Mouse (Mus musculus): Measurements from ENCODE around the gene Mkks. TPM values are rescaled to one million over a fixed set of nuclear protein-coding genes. Genes with fewer than 3 reads are reported as not detected.
"Not testable (repeated sequence)": the region's sequence is repeated elsewhere in the genome, so short reads cannot be mapped to it uniquely, and the experiment has no call there.

Mkks gene
- polyA plus RNA-seq, 1 experiment from 2014 or later, result 24.0 TPM

- H3K27me3 ChIP-seq, result no peaks in the 10 kb centered on the region
- no peak for TF ChIP-seq CTCF (IDR thresholded peaks at IDR 0.05)
- ATAC-seq, result no peak
- CTCF ChIA-PET, result interaction anchor here (1.3 kb wide), 1 partner anchor 1033 kb away, joined by 3 read pairs; no protein-coding TSS in a partner anchor
- POLR2A ChIA-PET, result interaction anchor here (0.7 kb wide), 1 partner anchor 154 kb away, joined by 7 read pairs; no protein-coding TSS in a partner anchor
- in situ Hi-C loops (cut with MboI; ENCODE audit: low pct_unique_long_range_greater_than_20kb), result no loop called here
- no peak for DNase-seq (ENCODE audit: low read depth, low spot score)
Measured at GRCm38 (mm10) chr2:136909298-136909697, 18.1 kb upstream of the Mkks start.

- in situ Hi-C loops (cut with MboI; ENCODE audit: low pct_unique_long_range_greater_than_20kb), result no loop called here
- ATAC-seq (no peak), DNase-seq (ENCODE audit: low read depth, low spot score) (no peak)
- CTCF ChIA-PET, result no interaction called here
- no peaks in the 10 kb centered on the region for H3K27me3 ChIP-seq
- TF ChIP-seq CTCF (IDR thresholded peaks at IDR 0.05), result no peak
- POLR2A ChIA-PET, result interaction anchor here (0.7 kb wide), 1 partner anchor 154 kb away, joined by 7 read pairs; no protein-coding TSS in a partner anchor
Measured at GRCm38 (mm10) chr2:136908596-136908995, 17.4 kb upstream of the Mkks start.

GRCm38 (mm10) chr2:136896131-136896530, 4.9 kb upstream of the Mkks start:
- no peak for TF ChIP-seq CTCF (IDR thresholded peaks at IDR 0.05)
- DNase-seq (ENCODE audit: low read depth, low spot score), result no peak
- POLR2A ChIA-PET, result no interaction called here

DNA sequence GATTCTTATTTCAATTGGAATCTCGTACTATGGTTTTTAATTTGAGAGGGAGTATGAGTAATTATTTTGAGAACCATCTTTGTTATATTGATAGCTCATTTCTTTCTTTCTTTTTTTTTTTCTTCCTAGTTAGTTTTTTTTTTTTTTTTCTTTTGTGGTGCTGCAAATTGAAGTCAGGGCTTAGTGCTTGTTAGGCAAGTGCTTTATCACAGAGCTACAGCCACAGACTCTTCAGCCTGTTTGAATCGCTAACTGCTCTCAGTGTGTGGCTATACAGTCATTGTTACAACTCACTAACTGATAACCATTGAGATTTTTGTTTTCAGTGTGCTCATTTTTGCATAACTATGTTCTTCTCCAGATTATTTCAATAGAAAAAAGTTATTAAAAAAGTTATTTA, 3.3 kb upstream of the Mkks start:
- POLR2A ChIA-PET, result no interaction called here
- no peak for ATAC-seq
- no peak for DNase-seq (ENCODE audit: low read depth, low spot score)

More at GRCm38 (mm10) chr2:136896131-136896530, 4.9 kb upstream of the Mkks start:
- ATAC-seq, result no peak
- in situ Hi-C loops (cut with MboI; ENCODE audit: low pct_unique_long_range_greater_than_20kb), result no loop called here
- no peaks in the 10 kb centered on the region for H3K27me3 ChIP-seq
- CTCF ChIA-PET, result interaction anchor here (2.9 kb wide), 1 partner anchor 10 kb away, joined by 11 read pairs; no protein-coding TSS in a partner anchor

GRCm38 (mm10) chr2:136891951-136892371, 772 bp upstream of the Mkks start:
- ATAC-seq (peak; percentile 74), DNase-seq (ENCODE audit: low read depth, low spot score) (peak; percentile 91)
- POLR2A ChIA-PET, result interaction anchor here (1.4 kb wide), 1 partner anchor 28 kb away, joined by 3 read pairs; no protein-coding TSS in a partner anchor
- in situ Hi-C loops (cut with MboI; ENCODE audit: low pct_unique_long_range_greater_than_20kb), result no loop called here
- H3K27me3 ChIP-seq, result no peaks in the 10 kb centered on the region
- no peak for TF ChIP-seq CTCF (IDR thresholded peaks at IDR 0.05)
- CTCF ChIA-PET, result interaction anchor here (1.1 to 1.4 kb wide), 5 partner anchors 10 to 187 kb away, joined by 3 to 4 read pairs (median 3); no protein-coding TSS in a partner anchor

More for the DNA sequence above, 3.3 kb upstream of the Mkks start:
- CTCF ChIA-PET, result interaction anchor here (1.4 kb wide), 2 partner anchors 59 to 88 kb away, joined by 3 to 4 read pairs; no protein-coding TSS in a partner anchor
- H3K27me3 ChIP-seq, result no peaks in the 10 kb centered on the region
- no peak for TF ChIP-seq CTCF (IDR thresholded peaks at IDR 0.05)
- in situ Hi-C loops (cut with MboI; ENCODE audit: low pct_unique_long_range_greater_than_20kb), result no loop called here

- POLR2A ChIA-PET; DNase-seq (ENCODE audit: low read depth, low spot score); in situ Hi-C loops (cut with MboI; ENCODE audit: low pct_unique_long_range_greater_than_20kb); H3K27me3 ChIP-seq: not testable (repeated sequence)
- CTCF ChIA-PET, result interaction anchor here (1.1 to 1.4 kb wide), 2 partner anchors 13 to 188 kb away, joined by 3 to 4 read pairs; no protein-coding TSS in a partner anchor
- ATAC-seq, result peak; percentile 60
Measured at GRCm38 (mm10) chr2:136890716-136891067, 497 bp downstream of the Mkks start.

DNA sequence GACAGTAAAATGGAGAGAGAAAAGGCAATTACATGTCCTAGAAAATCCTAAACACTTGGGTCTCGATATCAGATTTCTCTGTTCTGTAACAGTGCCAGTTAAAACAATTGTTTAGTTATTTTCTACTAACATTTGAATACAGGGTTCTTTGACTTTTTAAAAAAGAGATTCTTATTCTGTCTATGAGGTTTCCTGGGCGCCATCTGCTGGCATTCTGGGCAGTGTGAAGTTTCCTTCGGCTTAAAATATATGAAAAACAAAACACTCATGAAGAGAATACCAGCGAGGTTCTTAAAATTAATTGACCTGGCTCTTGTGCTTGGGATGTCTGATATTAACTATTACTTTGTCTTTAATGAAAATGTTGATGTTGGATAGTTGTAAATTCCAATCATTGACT, 4.3 kb downstream of the Mkks start:
- no peak for DNase-seq (ENCODE audit: low read depth, low spot score)
- CTCF ChIA-PET, result interaction anchor here (0.8 to 1.2 kb wide), 2 partner anchors 227 to 401 kb away, joined by 3 to 4 read pairs; no protein-coding TSS in a partner anchor
- no peaks in the 10 kb centered on the region for H3K27me3 ChIP-seq
- peak; percentile 53 for TF ChIP-seq CTCF (IDR thresholded peaks at IDR 0.05)
- POLR2A ChIA-PET, result no interaction called here
- ATAC-seq, result no peak
- in situ Hi-C loops (cut with MboI; ENCODE audit: low pct_unique_long_range_greater_than_20kb), result no loop called here

GRCm38 (mm10) chr2:136885579-136885978, 5.6 kb downstream of the Mkks start, which contains the start of gene AL731706.2:
TSS of gene AL731706.2 (minus strand) at chr2:136885679.
- no peak for TF ChIP-seq CTCF (IDR thresholded peaks at IDR 0.05)
- DNase-seq (ENCODE audit: low read depth, low spot score) (no peak), ATAC-seq (no peak)
- ChIA-PET POLR2A (no interaction called here), CTCF (no interaction called here)
- in situ Hi-C loops (cut with MboI; ENCODE audit: low pct_unique_long_range_greater_than_20kb), result no loop called here
- no peaks in the 10 kb centered on the region for H3K27me3 ChIP-seq

GRCm38 (mm10) chr2:136854543-136855388, 36.4 kb downstream of the Mkks start:
- ChIA-PET POLR2A (interaction anchor here (0.6 kb wide), 1 partner anchor 25 kb away, joined by 4 read pairs; no protein-coding TSS in a partner anchor), CTCF (interaction anchor here (1.1 to 1.4 kb wide), 2 partner anchors 18 to 369 kb away, joined by 3 read pairs; no protein-coding TSS in a partner anchor)
- no peaks in the 10 kb centered on the region for H3K27me3 ChIP-seq
- in situ Hi-C loops (cut with MboI; ENCODE audit: low pct_unique_long_range_greater_than_20kb), result no loop called here
- no peak for DNase-seq (ENCODE audit: low read depth, low spot score)
- no peak for ATAC-seq
- no peak for TF ChIP-seq CTCF (IDR thresholded peaks at IDR 0.05)

DNA sequence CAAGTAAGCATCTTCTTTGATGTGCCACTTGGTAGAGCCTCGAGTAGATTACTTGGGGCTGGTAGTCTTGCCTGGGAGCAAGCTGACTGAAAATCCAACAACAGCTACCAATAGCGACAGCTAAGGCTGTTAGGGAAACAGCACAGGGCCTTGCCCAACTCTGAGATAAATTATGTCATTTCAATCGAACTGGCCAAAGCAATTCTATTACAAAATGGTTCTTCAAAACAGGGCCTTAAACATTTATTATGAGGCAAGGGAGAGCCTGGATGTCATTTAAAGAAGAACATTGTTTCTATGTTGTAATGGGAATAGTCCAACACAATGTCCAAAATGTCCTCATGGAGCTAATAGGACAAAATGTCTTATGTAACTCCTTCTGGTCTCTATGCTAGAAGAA, 40.8 kb downstream of the Mkks start:
- CTCF ChIA-PET, result interaction anchor here (1.4 kb wide), 1 partner anchor 8 kb away, joined by 3 read pairs; no protein-coding TSS in a partner anchor
- no peak for DNase-seq (ENCODE audit: low read depth, low spot score)
- in situ Hi-C loops (cut with MboI; ENCODE audit: low pct_unique_long_range_greater_than_20kb), result no loop called here
- TF ChIP-seq CTCF (IDR thresholded peaks at IDR 0.05), result no peak
- no peaks in the 10 kb centered on the region for H3K27me3 ChIP-seq
- POLR2A ChIA-PET, result no interaction called here
- ATAC-seq, result no peak

DNA sequence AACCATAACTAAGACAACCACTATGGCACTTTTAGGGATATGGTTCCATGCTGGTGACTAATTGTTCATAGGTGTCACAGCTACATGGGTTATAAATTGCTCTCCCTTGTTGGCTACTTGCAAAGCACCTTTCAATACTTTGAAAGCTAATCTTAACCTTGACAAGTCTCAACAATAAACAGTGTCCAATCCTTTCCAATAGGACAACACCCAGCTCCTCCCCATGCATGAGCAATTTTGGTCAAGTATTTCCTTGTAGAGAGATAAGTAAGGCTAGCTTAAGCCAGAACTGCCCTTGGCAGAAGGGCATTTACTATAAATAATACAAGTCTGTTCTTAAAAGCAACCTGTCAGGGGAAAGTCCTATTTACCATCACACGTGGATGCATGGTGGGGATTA, 53.2 kb downstream of the Mkks start:
- ChIA-PET CTCF (no interaction called here), POLR2A (no interaction called here)
- H3K27me3 ChIP-seq, result no peaks in the 10 kb centered on the region
- TF ChIP-seq CTCF (IDR thresholded peaks at IDR 0.05), result no peak
- ATAC-seq, result no peak
- in situ Hi-C loops (cut with MboI; ENCODE audit: low pct_unique_long_range_greater_than_20kb), result no loop called here
- no peak for DNase-seq (ENCODE audit: low read depth, low spot score)

Data from Patski (cell line).